Mouse (Mus musculus): ENCODE measurements at regions not wholly inside any gene's neighbourhood (a gene's known extent, or its start where the extent isn't known, plus 50 kb on each side); places are given as distances from the start of the nearest gene placed in this dataset.

GRCm38 (mm10) chr8:75309463-75309862, 95.7 kb downstream of the Rasd2 start:
- Histone ChIP-seq H3K4me3 (ENCODE audit: low read depth, low read length) (no peak overlapping the region), H3K36me3 (replicated peaks; ENCODE audit: control insufficient read depth, insufficient read depth, low read length) (no peaks in the 10 kb centered on the region), H3K27ac (ENCODE audit: low read depth) (no peak overlapping the region), H3K27me3 (ENCODE audit: control insufficient read depth, insufficient read depth, low read length) (no peaks in the 10 kb centered on the region), H3K4me2 (ENCODE audit: low read depth, low read length) (no peak overlapping the region), H3K9me3 (replicated peaks; ENCODE audit: control insufficient read depth, low read length) (no peaks in the 10 kb centered on the region), H3K4me1 (ENCODE audit: control insufficient read depth, insufficient read depth) (no peaks in the 10 kb centered on the region), H3K9ac (replicated peaks; ENCODE audit: low read depth, low read length) (no peak overlapping the region)
- TF ChIP-seq EP300 (IDR thresholded peaks at IDR 0.05; ENCODE audit: low read depth): no peak
- no peak for TF ChIP-seq CTCF (IDR thresholded peaks at IDR 0.05; ENCODE audit: low read depth)
- 55% methylated on average over 2 of the region's 2 CpGs for WGBS
- ATAC-seq (ENCODE audit: insufficient read depth, low read depth) (no peak), DNase-seq (ENCODE audit: low spot score) (no peak)

- H3K4me2 ChIP-seq (ENCODE audit: low read depth, low read length): no peak overlapping the region
- no peak overlapping the region for H3K27ac ChIP-seq (ENCODE audit: low read depth)
- H3K9me3 ChIP-seq (replicated peaks; ENCODE audit: control insufficient read depth, low read length): no peaks in the 10 kb centered on the region
- no peaks in the 10 kb centered on the region for H3K4me1 ChIP-seq (ENCODE audit: control insufficient read depth, insufficient read depth)
- no peaks in the 10 kb centered on the region for H3K27me3 ChIP-seq (ENCODE audit: control insufficient read depth, insufficient read depth, low read length)
- TF ChIP-seq EP300 (IDR thresholded peaks at IDR 0.05; ENCODE audit: low read depth) (no peak), CTCF (IDR thresholded peaks at IDR 0.05; ENCODE audit: low read depth) (no peak)
- DNase-seq (ENCODE audit: low spot score) (no peak), ATAC-seq (ENCODE audit: insufficient read depth, low read depth) (no peak)
- H3K4me3 ChIP-seq (ENCODE audit: low read depth, low read length): no peak overlapping the region
- 69% methylated on average over 3 of the region's 3 CpGs for WGBS
- no peaks in the 10 kb centered on the region for H3K36me3 ChIP-seq (replicated peaks; ENCODE audit: control insufficient read depth, insufficient read depth, low read length)
- H3K9ac ChIP-seq (replicated peaks; ENCODE audit: low read depth, low read length): no peak overlapping the region
These were observed 78.2 kb downstream of the Rasd2 start for GRCm38 (mm10) chr8:75291921-75292320.

- DNase-seq (ENCODE audit: low spot score) (no peak), ATAC-seq (ENCODE audit: insufficient read depth, low read depth) (no peak)
- no peak overlapping the region for H3K4me3 ChIP-seq (ENCODE audit: low read depth, low read length)
- H3K9me3 ChIP-seq (replicated peaks; ENCODE audit: control insufficient read depth, low read length): no peaks in the 10 kb centered on the region
- no peaks in the 10 kb centered on the region for H3K4me1 ChIP-seq (ENCODE audit: control insufficient read depth, insufficient read depth)
- no peak overlapping the region for H3K9ac ChIP-seq (replicated peaks; ENCODE audit: low read depth, low read length)
- H3K27ac ChIP-seq (ENCODE audit: low read depth): no peak overlapping the region
- no peak overlapping the region for H3K4me2 ChIP-seq (ENCODE audit: low read depth, low read length)
- WGBS: 69% methylated on average over 8 of the region's 8 CpGs
- H3K36me3 ChIP-seq (replicated peaks; ENCODE audit: control insufficient read depth, insufficient read depth, low read length): no peaks in the 10 kb centered on the region
- TF ChIP-seq EP300 (IDR thresholded peaks at IDR 0.05; ENCODE audit: low read depth) (no peak), CTCF (IDR thresholded peaks at IDR 0.05; ENCODE audit: low read depth) (no peak)
- H3K27me3 ChIP-seq (ENCODE audit: control insufficient read depth, insufficient read depth, low read length): no peaks in the 10 kb centered on the region
These were observed 76.2 kb downstream of the Rasd2 start for GRCm38 (mm10) chr8:75289933-75290332.
